23 mouse cellular contexts compared by ENCODE assay signal in the genomic region with DNA sequence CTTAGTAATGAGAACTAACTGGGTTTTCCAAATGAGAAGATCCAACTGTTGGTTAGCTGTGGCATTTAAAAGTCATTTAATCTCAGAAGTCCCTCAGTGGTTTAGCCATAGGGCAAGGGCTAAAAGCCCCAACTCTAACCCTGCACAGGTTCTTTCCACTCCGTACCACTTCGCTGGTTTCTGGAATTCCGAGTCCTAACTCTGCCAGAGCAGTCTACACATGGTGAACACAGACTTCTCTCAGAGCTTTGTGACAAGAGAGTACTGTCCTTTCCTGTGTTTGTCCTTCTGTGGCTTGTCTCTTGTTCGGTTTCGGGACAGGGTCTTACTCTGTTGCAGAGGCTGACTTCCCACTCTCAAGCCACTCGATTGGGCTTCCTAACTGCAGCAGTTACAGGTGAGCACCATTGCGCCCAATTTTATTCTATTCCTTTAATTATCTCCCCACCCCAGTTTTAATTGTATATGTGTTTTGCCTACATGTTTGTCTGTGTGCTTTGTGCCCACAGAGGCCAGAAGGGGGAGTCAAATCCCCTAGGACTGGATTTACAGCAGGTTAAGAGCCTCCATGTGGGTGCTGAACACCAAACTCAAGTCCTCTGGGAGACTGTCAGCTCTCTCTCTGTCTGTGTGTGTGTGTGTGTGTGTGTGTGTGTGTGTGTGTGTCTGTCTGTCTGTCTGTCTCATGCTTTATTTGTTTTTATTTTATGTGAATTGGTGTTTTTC. TPM values are rescaled to one million over a fixed set of nuclear protein-coding genes. Genes with fewer than 3 reads are reported as not detected.
DNase-seq lines count a peak whose midpoint lies in the region; ATAC-seq and TF ChIP-seq lines count a peak whose summit lies in the region.
"Had no signal": no experiment of that assay in that cellular context is flagged by ENCODE, and none has a peak within 500 bp of the region (broad histone marks: within the 10 kb centered on the region; RNA-seq: fewer than 3 reads in every experiment).

No protein-coding gene starts in this region.

- ATAC-seq in kidney, embryonic 16.5 days (ENCODE audit: low FRiP score, low TSS enrichment), result no peak
- ATAC-seq in lung, postnatal 0 days, result no peak
- ATAC-seq: liver, postnatal 0 days had no signal

- intact Hi-C loops in heart, postnatal 36 days (cut with DNase I), result no loop called here

- no peak overlapping the region for H3K4me2 ChIP-seq in kidney, embryonic 16.5 days (replicated peaks; ENCODE audit: low read depth, low read length)
- H3K4me2 ChIP-seq in lung, postnatal 0 days (replicated peaks; ENCODE audit: low read depth, low read length), result no peak overlapping the region
- H3K4me2 ChIP-seq: hindbrain, embryonic 12.5 days; limb, embryonic 15.5 days; neural tube, embryonic 12.5 days had no signal

- peak; percentile 40 for TF ChIP-seq RAD21 in MEL (IDR thresholded peaks at IDR 0.05; ENCODE audit: low read depth, low read length)

- no peaks in the 10 kb centered on the region for H3K9me3 ChIP-seq in kidney, embryonic 16.5 days (ENCODE audit: low read length)
- no peaks in the 10 kb centered on the region for H3K9me3 ChIP-seq in MEL (replicated peaks; ENCODE audit: insufficient read depth, low read length)
- no peaks in the 10 kb centered on the region for H3K9me3 ChIP-seq in lung, postnatal 0 days (ENCODE audit: low read length)
- H3K9me3 ChIP-seq: heart, embryonic 10.5 days; hindbrain, embryonic 12.5 days; limb, embryonic 15.5 days; neural tube, embryonic 12.5 days had no signal

- no peaks in the 10 kb centered on the region for H3K36me3 ChIP-seq in kidney, adult 2 months (ENCODE audit: control insufficient read depth, insufficient read depth, low read length)
- no peaks in the 10 kb centered on the region for H3K36me3 ChIP-seq in kidney, embryonic 16.5 days (ENCODE audit: insufficient read depth, low read length)
- H3K36me3 ChIP-seq in MEL (ENCODE audit: control insufficient read depth in 1 of 2, insufficient read depth in 2 of 2, low read length in 2 of 2), result 0 out of 4 replicates have a peak, but pooled peaks cover 0 to under 1% of the 10 kb centered on the region in 2 experiments
- H3K36me3 ChIP-seq in lung, postnatal 0 days (ENCODE audit: insufficient read depth, low read length), result no peaks in the 10 kb centered on the region
- H3K36me3 ChIP-seq: heart, embryonic 10.5 days; hindbrain, embryonic 12.5 days; limb, embryonic 15.5 days; neural tube, embryonic 12.5 days had no signal

- H3K4me1 ChIP-seq in kidney, adult 2 months (ENCODE audit: control insufficient read depth, insufficient read depth, low read length), result no peaks in the 10 kb centered on the region
- H3K4me1 ChIP-seq in kidney, embryonic 16.5 days (ENCODE audit: insufficient read depth, low read length), result peaks cover 43% of the 10 kb centered on the region
- H3K4me1 ChIP-seq in MEL (ENCODE audit: control insufficient read depth in 1 of 2, insufficient read depth in 2 of 2, low read length in 2 of 2), result 0 out of 4 replicates have a peak, but pooled peaks cover 0 to under 1% of the 10 kb centered on the region in 2 experiments
- H3K4me1 ChIP-seq in lung, postnatal 0 days (ENCODE audit: insufficient read depth, low read depth, low read length), result peaks cover 6% of the 10 kb centered on the region; the same call in 1 of the 2 replicates

- H3K27me3 ChIP-seq in kidney, adult 2 months (replicated peaks; ENCODE audit: control insufficient read depth, insufficient read depth, low read length), result no peaks in the 10 kb centered on the region
- peaks cover 17% of the 10 kb centered on the region for H3K27me3 ChIP-seq in kidney, embryonic 16.5 days (ENCODE audit: insufficient read depth, low read length)
- peaks cover 19 to 30% of the 10 kb centered on the region in 2 experiments for H3K27me3 ChIP-seq in MEL (ENCODE audit: control insufficient read depth in 1 of 2, insufficient read depth in 2 of 2, low read length in 2 of 2)
- H3K27me3 ChIP-seq in lung, postnatal 0 days (replicated peaks; ENCODE audit: insufficient read depth, low read length), result no peaks in the 10 kb centered on the region

- peak; percentile 84 for DNase-seq in heart, adult 11 months
- DNase-seq in heart, postnatal 36 days, result no peak
- peak; percentile 47 for DNase-seq in kidney, adult 2 months
- peak; percentile 25 for DNase-seq in 3T3-L1 (ENCODE audit: low read depth, low spot score)
- DNase-seq in MEL (ENCODE audit: low read depth, low spot score), result peak; percentile 45
- no peak for DNase-seq in lung, postnatal 0 days (ENCODE audit: low spot score)
- no peak for DNase-seq in layer of hippocampus, postnatal 25 days (ENCODE audit: extremely low spot score in 1 of 2, low spot score in 1 of 2)
- DNase-seq: cerebellum, adult 18-20 months; cerebellum, postnatal 36 days; gastrocnemius, postnatal 25 days; liver, postnatal 0 days; lung, postnatal 14 days; thymus, postnatal 25 days had no signal

- H3K27ac ChIP-seq in kidney, adult 2 months (ENCODE audit: insufficient read depth, low read depth, low read length), result peak overlapping the region; percentile 46; the same call in 1 of the 2 replicates
- H3K27ac ChIP-seq in kidney, embryonic 16.5 days (ENCODE audit: low read length), result no peak overlapping the region
- H3K27ac ChIP-seq in MEL (ENCODE audit: control insufficient read depth, low read depth, low read length), result no peak overlapping the region
- H3K27ac ChIP-seq in lung, postnatal 0 days (ENCODE audit: low read length), result no peak overlapping the region
- H3K27ac ChIP-seq: heart, embryonic 10.5 days; hindbrain, embryonic 12.5 days; limb, embryonic 15.5 days; neural tube, embryonic 12.5 days had no signal

- no peak for TF ChIP-seq CTCF in kidney, adult 2 months (conservative IDR thresholded peaks at IDR 0.05; ENCODE audit: insufficient read depth, insufficient read length, low read depth, low read length)
- peak; percentile 9 to 51 (median 28); a peak in 3 of 6 replicates for TF ChIP-seq CTCF in MEL (IDR thresholded peaks at IDR 0.05 in 2 of 3, conservative IDR thresholded peaks at IDR 0.05 in 1 of 3; ENCODE audit: control insufficient read depth in 1 of 3, insufficient read depth in 1 of 3, low read depth in 2 of 3, low read length in 3 of 3, poor library complexity in 1 of 3, severe bottlenecking in 1 of 3)
- TF ChIP-seq CTCF in lung, postnatal 0 days (IDR thresholded peaks at IDR 0.05), result no peak

- 52% methylated on average over 7 of the region's 7 CpGs for WGBS in kidney, adult 2 months
- 50% methylated on average over 7 of the region's 7 CpGs for WGBS in kidney, embryonic 16.5 days
- WGBS in lung, postnatal 0 days, result 79% methylated on average over 7 of the region's 7 CpGs

- H3K79me2 ChIP-seq in MEL (ENCODE audit: control insufficient read depth, insufficient read depth, low read length, poor library complexity), result no peaks in the 10 kb centered on the region

- TF ChIP-seq POLR2A in kidney, adult 2 months (IDR thresholded peaks at IDR 0.05; ENCODE audit: low read depth, low read length), result no peak
- TF ChIP-seq POLR2A in MEL (IDR thresholded peaks at IDR 0.05; ENCODE audit: control insufficient read depth in 1 of 2, insufficient read depth in 1 of 2, low read depth in 1 of 2, low read length in 2 of 2, poor library complexity in 1 of 2), result no peak

- no peak overlapping the region for H3K4me3 ChIP-seq in kidney, adult 2 months (ENCODE audit: insufficient read depth, low read depth, low read length)
- no peak overlapping the region for H3K4me3 ChIP-seq in kidney, embryonic 16.5 days (ENCODE audit: low read length)
- H3K4me3 ChIP-seq in MEL (ENCODE audit: control insufficient read depth in 1 of 2, insufficient read depth in 1 of 2, low read depth in 2 of 2, low read length in 2 of 2), result no peak overlapping the region
- no peak overlapping the region for H3K4me3 ChIP-seq in lung, postnatal 0 days (ENCODE audit: low read depth, low read length)
- H3K4me3 ChIP-seq: heart, embryonic 10.5 days; hindbrain, embryonic 12.5 days; limb, embryonic 15.5 days; neural tube, embryonic 12.5 days had no signal

- no peak for TF ChIP-seq EP300 in MEL (IDR thresholded peaks at IDR 0.05; ENCODE audit: low read depth in 1 of 2, low read length in 2 of 2)
- TF ChIP-seq EP300 in lung, postnatal 0 days (IDR thresholded peaks at IDR 0.05), result no peak

- H3K9ac ChIP-seq in kidney, embryonic 16.5 days (replicated peaks; ENCODE audit: low read length), result no peak overlapping the region
- H3K9ac ChIP-seq in MEL (ENCODE audit: control insufficient read depth, low read depth, low read length, poor library complexity, severe bottlenecking), result no peak overlapping the region
- no peak overlapping the region for H3K9ac ChIP-seq in lung, postnatal 0 days (replicated peaks; ENCODE audit: low read depth)
- H3K9ac ChIP-seq: hindbrain, embryonic 12.5 days; limb, embryonic 15.5 days; liver, postnatal 0 days; neural tube, embryonic 12.5 days had no signal

RNA-seq across cellular contexts. Expression of a gene that starts 4.0 kb away (rescaled TPM):
- total RNA-seq in heart, postnatal 36 days (2021), result 1 to 10 TPM; 3.3 to 4.0 TPM
- polyA plus RNA-seq in kidney, adult 2 months (2012; rRNA removed), result 20.2 and 21.7 TPM in 2 replicates
- 34.4 and 34.9 TPM in 2 replicates for polyA plus RNA-seq in kidney, embryonic 16.5 days (2015; fragmentation: Nextera tagmentation; extraction: Ambion mirVana)
- 1.4 TPM in 2 replicates for total RNA-seq in MEL (2012; rRNA removed)
- 1 to 10 TPM in 1 of 2 experiments, not detected in 1; 8.5 TPM for polyA plus RNA-seq in MEL (2012; ENCODE audit: insufficient read depth in 1 of 2, insufficient read length in 2 of 2, low read depth in 1 of 2, low replicate concordance in 2 of 2, missing spikeins in 1 of 2)
- 7.4 and 10.7 TPM in 2 replicates for polyA plus RNA-seq in lung, postnatal 0 days (2015; fragmentation: Nextera tagmentation; extraction: Ambion mirVana)
- 100 to 1,000 TPM; 189 to 209 TPM for total RNA-seq in layer of hippocampus, postnatal 25 days (2021)

RNA-seq across cellular contexts. Expression of a gene that starts 16.8 kb away (rescaled TPM):
- 100 to 1,000 TPM; 207 TPM for total RNA-seq in heart, postnatal 36 days (2021)
- 98.7 and 104 TPM in 2 replicates for polyA plus RNA-seq in kidney, adult 2 months (2012; rRNA removed)
- 24.4 and 26.0 TPM in 2 replicates for polyA plus RNA-seq in kidney, embryonic 16.5 days (2015; fragmentation: Nextera tagmentation; extraction: Ambion mirVana)
- total RNA-seq in MEL (2012; rRNA removed), result 58.9 and 76.0 TPM in 2 replicates
- 10 to 100 TPM in 1 of 2 experiments, not detected in 1; 77.3 TPM for polyA plus RNA-seq in MEL (2012; ENCODE audit: insufficient read depth in 1 of 2, insufficient read length in 2 of 2, low read depth in 1 of 2, low replicate concordance in 2 of 2, missing spikeins in 1 of 2)
- 9.2 and 12.1 TPM in 2 replicates for polyA plus RNA-seq in lung, postnatal 0 days (2015; fragmentation: Nextera tagmentation; extraction: Ambion mirVana)
- total RNA-seq in layer of hippocampus, postnatal 25 days (2021), result 10 to 100 TPM; 45.1 to 45.8 TPM
- total RNA-seq: monocyte, adult 5-6 weeks had no signal

RNA-seq across cellular contexts. Expression of a gene that starts 36.0 kb away (rescaled TPM):
- 10 to 100 TPM; 51.5 to 65.1 TPM for total RNA-seq in heart, postnatal 36 days (2021)
- polyA plus RNA-seq in kidney, adult 2 months (2012; rRNA removed), result 23.8 and 24.4 TPM in 2 replicates
- polyA plus RNA-seq in kidney, embryonic 16.5 days (2015; fragmentation: Nextera tagmentation; extraction: Ambion mirVana), result 19.0 and 27.1 TPM in 2 replicates
- total RNA-seq in MEL (2012; rRNA removed), result 193 and 213 TPM in 2 replicates
- 100 to 1,000 TPM; 194 to 252 TPM for polyA plus RNA-seq in MEL (2012; ENCODE audit: insufficient read depth in 1 of 2, insufficient read length in 2 of 2, low read depth in 1 of 2, low replicate concordance in 2 of 2, missing spikeins in 1 of 2)
- polyA plus RNA-seq in lung, postnatal 0 days (2015; fragmentation: Nextera tagmentation; extraction: Ambion mirVana), result 14.5 and 17.5 TPM in 2 replicates
- 10 to 100 TPM; 75.8 to 79.9 TPM for total RNA-seq in layer of hippocampus, postnatal 25 days (2021)

RNA-seq across cellular contexts. Expression of a gene that starts 50.6 kb away (rescaled TPM):
- 1 to 10 TPM; 1.1 to 1.4 TPM for total RNA-seq in heart, postnatal 36 days (2021)
- 2.2 and 2.8 TPM in 2 replicates for polyA plus RNA-seq in kidney, adult 2 months (2012; rRNA removed)
- polyA plus RNA-seq in kidney, embryonic 16.5 days (2015; fragmentation: Nextera tagmentation; extraction: Ambion mirVana), result 0.45 and 0.75 TPM in 2 replicates
- 5.8 and 6.0 TPM in 2 replicates for total RNA-seq in MEL (2012; rRNA removed)
- 1 to 10 TPM in 1 of 2 experiments, not detected in 1; 5.5 TPM for polyA plus RNA-seq in MEL (2012; ENCODE audit: insufficient read depth in 1 of 2, insufficient read length in 2 of 2, low read depth in 1 of 2, low replicate concordance in 2 of 2, missing spikeins in 1 of 2)
- 3.1 and 3.9 TPM in 2 replicates for polyA plus RNA-seq in lung, postnatal 0 days (2015; fragmentation: Nextera tagmentation; extraction: Ambion mirVana)
- 1 to 10 TPM; 8.3 to 9.4 TPM for total RNA-seq in layer of hippocampus, postnatal 25 days (2021)

RNA-seq across cellular contexts. Expression of a gene that starts 55.8 kb away (rescaled TPM):
- total RNA-seq in heart, postnatal 36 days (2021), result 1 to 10 TPM; 1.6 TPM
- polyA plus RNA-seq in kidney, adult 2 months (2012; rRNA removed), result 1.0 and 1.1 TPM in 2 replicates
- 0.41 and 0.69 TPM in 2 replicates for polyA plus RNA-seq in kidney, embryonic 16.5 days (2015; fragmentation: Nextera tagmentation; extraction: Ambion mirVana)
- 0.50 TPM in 1 of 2 replicates, not detected in the other for total RNA-seq in MEL (2012; rRNA removed)
- under 1 TPM in 1 of 2 experiments, not detected in 1; 0.31 TPM for polyA plus RNA-seq in MEL (2012; ENCODE audit: insufficient read depth in 1 of 2, insufficient read length in 2 of 2, low read depth in 1 of 2, low replicate concordance in 2 of 2, missing spikeins in 1 of 2)
- polyA plus RNA-seq in lung, postnatal 0 days (2015; fragmentation: Nextera tagmentation; extraction: Ambion mirVana), result 0.31 TPM in 1 of 2 replicates, not detected in the other
- under 1 TPM in 1 of 2 experiments, not detected in 1; 0.73 TPM for total RNA-seq in layer of hippocampus, postnatal 25 days (2021)
- total RNA-seq: layer of hippocampus, adult 18-20 months; left cerebral cortex, postnatal 36 days; megakaryocyte, adult 5-6 weeks; monocyte, adult 5-6 weeks had no signal
- polyA plus RNA-seq: forebrain, embryonic 11.5 days; limb, embryonic 15.5 days; liver, postnatal 0 days; neural tube, embryonic 12.5 days had no signal

Comparison
In these comparisons a context has a peak if more than half of its experiments do, and no peak if none do; other contexts are left out.
1. DNase-seq: peak in heart, adult 11 months (single experiment), kidney, adult 2 months (single experiment), 3T3-L1 (single experiment) and MEL (single experiment); none in heart, postnatal 36 days (0 of 2), lung, postnatal 0 days (single experiment) and layer of hippocampus, postnatal 25 days (0 of 2).
2. CTCF ChIP-seq: peak in MEL (3 of 3); none in kidney, adult 2 months (single experiment) and lung, postnatal 0 days (single experiment).